In genomic region chr11:107794547-107795269, GRCm38 (mm10) we compare ENCODE assay signal across 8 mouse cellular contexts. TPM values are rescaled to one million over a fixed set of nuclear protein-coding genes. Genes with fewer than 3 reads are reported as not detected.
DNase-seq lines count a peak whose midpoint lies in the region; ATAC-seq and TF ChIP-seq lines count a peak whose summit lies in the region.

TSS of gene Cacng4 (minus strand) at chr11:107794557.

- H3K27me3 ChIP-seq in heart, embryonic 11.5 days (ENCODE audit: control insufficient read depth, insufficient read depth, low read length): peaks cover 97% of the 10 kb centered on the region
- H3K27me3 ChIP-seq in Patski: peaks cover 31% of the 10 kb centered on the region
- H3K27me3 ChIP-seq in stomach, postnatal 0 days (ENCODE audit: control insufficient read depth, insufficient read depth, low read length): peaks cover 4% of the 10 kb centered on the region

- peak within 1 kb of the TSS; percentile 95 for H3K4me2 ChIP-seq in heart, embryonic 11.5 days
- H3K4me2 ChIP-seq in stomach, postnatal 0 days (replicated peaks; ENCODE audit: low read depth): peak within 1 kb of the TSS; percentile 91

- peaks cover 7% of the 10 kb centered on the region for H3K4me1 ChIP-seq in heart, embryonic 11.5 days (ENCODE audit: control insufficient read depth, insufficient read depth, low read length)
- H3K4me1 ChIP-seq in embryonic fibroblast, embryonic 13.5 days (ENCODE audit: control insufficient read depth, insufficient read depth, low read length): no peaks in the 10 kb centered on the region
- H3K4me1 ChIP-seq in stomach, postnatal 0 days (replicated peaks; ENCODE audit: control insufficient read depth, insufficient read depth): peaks cover 6% of the 10 kb centered on the region; the same call in 1 of the 2 replicates

- TF ChIP-seq EP300 in stomach, postnatal 0 days (optimal IDR thresholded peaks at IDR 0.05): no peak

- WGBS in heart, embryonic 11.5 days (ENCODE audit: insufficient replicate concordance): under 1% methylated on average over 42 of the region's 73 CpGs
- 2% methylated on average over 26 of the region's 73 CpGs for WGBS in stomach, postnatal 0 days

- CTCF ChIA-PET in Patski (lab: Charles Lee): interaction anchor here (0.8 to 1.7 kb wide), 2 partner anchors 17 to 18 kb away, joined by 3 read pairs; no protein-coding TSS in a partner anchor

- TF ChIP-seq POLR2A in embryonic fibroblast, embryonic 13.5 days (IDR thresholded peaks at IDR 0.05; ENCODE audit: low read depth, low read length): no peak

- no peak for TF ChIP-seq CTCF in Patski (IDR thresholded peaks at IDR 0.05)
- no peak for TF ChIP-seq CTCF in embryonic fibroblast, embryonic 13.5 days (IDR thresholded peaks at IDR 0.05; ENCODE audit: borderline replicate concordance, insufficient read depth, low read length)
- no peak for TF ChIP-seq CTCF in stomach, postnatal 0 days (IDR thresholded peaks at IDR 0.05; ENCODE audit: low read depth)

- in situ Hi-C loops in Patski (cut with MboI; ENCODE audit: low pct_unique_long_range_greater_than_20kb): no loop called here

- no peak within 1 kb of the TSS for H3K27ac ChIP-seq in heart, embryonic 11.5 days (ENCODE audit: low read depth, low read length)
- no peak within 1 kb of the TSS for H3K27ac ChIP-seq in embryonic fibroblast, embryonic 13.5 days (ENCODE audit: insufficient read depth, low read length)
- no peak within 1 kb of the TSS for H3K27ac ChIP-seq in stomach, postnatal 0 days (replicated peaks)

- POLR2A ChIA-PET in Patski (lab: Charles Lee): no interaction called here

- no peak for DNase-seq in heart, adult 8-10 months (ENCODE audit: low spot score)
- no peak for DNase-seq in Patski (ENCODE audit: low read depth, low spot score)
- DNase-seq in kidney, postnatal 14 days: peak; percentile 62
- peak; percentile 25 for DNase-seq in lung, postnatal 10 days
- DNase-seq in stomach, postnatal 0 days (ENCODE audit: low spot score): peak; percentile 40
- DNase-seq in gastrocnemius, postnatal 4 days (ENCODE audit: low spot score in 2 of 2): no peak

- ATAC-seq in heart, embryonic 11.5 days (replicated peaks; ENCODE audit: insufficient number of reproducible peaks, low FRiP score, low TSS enrichment): 0 out of 2 replicates have a peak, but pooled peaks have one; percentile 8
- ATAC-seq in Patski: peak; percentile 36
- ATAC-seq in stomach, postnatal 0 days (ENCODE audit: low FRiP score, low TSS enrichment): peak; percentile 32; the same call in 1 of the 2 replicates

- peak within 1 kb of the TSS; percentile 58 for H3K4me3 ChIP-seq in heart, embryonic 11.5 days (ENCODE audit: low read depth, low read length)
- peak within 1 kb of the TSS; percentile 33 for H3K4me3 ChIP-seq in embryonic fibroblast, embryonic 13.5 days (ENCODE audit: insufficient read depth, low read length)
- peak within 1 kb of the TSS; percentile 46 for H3K4me3 ChIP-seq in stomach, postnatal 0 days (ENCODE audit: low read depth, low read length)

- no peaks in the 10 kb centered on the region for H3K36me3 ChIP-seq in heart, embryonic 11.5 days (ENCODE audit: control insufficient read depth, insufficient read depth, low read length)
- no peaks in the 10 kb centered on the region for H3K36me3 ChIP-seq in stomach, postnatal 0 days (ENCODE audit: control insufficient read depth, insufficient read depth, low read length)

- 0 out of 2 replicates have a peak within 1 kb of the TSS, but pooled peaks have one; percentile 8 for H3K9ac ChIP-seq in heart, embryonic 11.5 days (ENCODE audit: low read depth, low read length)
- peak within 1 kb of the TSS; percentile 41; the same call in 1 of the 2 replicates for H3K9ac ChIP-seq in stomach, postnatal 0 days (ENCODE audit: low read length)

- no peaks in the 10 kb centered on the region for H3K9me3 ChIP-seq in heart, embryonic 11.5 days (replicated peaks; ENCODE audit: control insufficient read depth, low read length)
- H3K9me3 ChIP-seq in stomach, postnatal 0 days (ENCODE audit: control insufficient read depth, low read length): no peaks in the 10 kb centered on the region

RNA-seq across cellular contexts. Expression of gene Cacng4, which starts in this region (rescaled TPM):
- 0.84 and 0.99 TPM in 2 replicates for polyA plus RNA-seq in heart, embryonic 11.5 days (2014; fragmentation: Nextera tagmentation; extraction: Ambion mirVana)
- not detected for total RNA-seq in heart, adult 8-10 months (2022)
- 8.3 TPM for polyA plus RNA-seq in Patski (2021)
- 0.51 TPM in 1 of 2 replicates, not detected in the other for polyA plus RNA-seq in embryonic fibroblast, embryonic 13.5 days (2011; ENCODE audit: insufficient read length, low read depth, missing spikeins)
- polyA plus RNA-seq in stomach, postnatal 0 days (2015; fragmentation: Nextera tagmentation; extraction: Ambion mirVana): 1.3 TPM in 2 replicates
- total RNA-seq in gastrocnemius, postnatal 4 days (2021): 1 to 10 TPM in 1 of 2 experiments, under 1 TPM in 1; 0.96 to 1.2 TPM

Comparison
In these comparisons a context has a peak if more than half of its experiments do, and no peak if none do; other contexts are left out.
1. Peak in ATAC-seq, H3K4me3 ChIP-seq, H3K9ac ChIP-seq and H3K4me2 ChIP-seq in heart, embryonic 11.5 days; RNA of the gene not detected or under 1 TPM.
2. DNase-seq: peak in kidney, postnatal 14 days (single experiment), lung, postnatal 10 days (single experiment) and stomach, postnatal 0 days (single experiment); none in heart, adult 8-10 months (single experiment), Patski (single experiment) and gastrocnemius, postnatal 4 days (0 of 2).
3. Peak in every context shown above with its lines, with median percentiles within 50 percentile points of each other: ATAC-seq and H3K4me3 ChIP-seq.